In the genomic region with DNA sequence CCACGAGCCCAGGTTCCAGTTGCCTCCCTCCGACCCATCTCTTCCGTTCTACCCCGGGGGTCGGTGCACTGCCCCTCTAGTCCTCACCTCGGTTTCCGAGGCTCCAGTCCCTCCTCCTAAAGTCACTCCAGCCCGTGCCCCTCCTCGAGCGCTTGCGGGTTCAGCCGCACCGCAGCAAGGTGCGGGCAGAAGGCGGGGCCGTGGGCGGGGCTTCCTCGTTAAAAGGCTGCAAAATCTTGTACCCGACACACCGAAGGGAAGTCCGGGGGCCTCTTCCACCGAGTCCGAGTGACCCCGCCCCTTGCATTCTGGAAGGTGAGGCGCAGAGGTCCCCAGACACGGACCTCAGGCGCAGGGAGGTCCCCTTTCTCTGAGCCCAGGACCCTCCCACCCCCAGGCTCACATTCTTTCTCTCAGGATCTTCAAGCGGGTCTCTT, we compare ENCODE assay signal across 8 mouse cellular contexts. TPM values are rescaled to one million over a fixed set of nuclear protein-coding genes. Genes with fewer than 3 reads are reported as not detected.
DNase-seq lines count a peak whose midpoint lies in the region; ATAC-seq and TF ChIP-seq lines count a peak whose summit lies in the region.

A gene (plus strand): TSS at position 245 of the 437 bp plus-strand sequence.

- H3K9ac ChIP-seq in neural tube, embryonic 14.5 days (replicated peaks; ENCODE audit: low read depth, low read length): peak within 1 kb of the TSS; percentile 48

- peaks cover 13% of the 10 kb centered on the region for H3K36me3 ChIP-seq in E14TG2a.4 (ENCODE audit: insufficient read depth, low read length)
- no peaks in the 10 kb centered on the region for H3K36me3 ChIP-seq in kidney, adult 2 months (ENCODE audit: control insufficient read depth, insufficient read depth, low read length)
- no peaks in the 10 kb centered on the region for H3K36me3 ChIP-seq in neural tube, embryonic 14.5 days (ENCODE audit: control insufficient read depth, insufficient read depth, low read length)

- H3K27ac ChIP-seq in bone marrow, adult 2 months (ENCODE audit: control insufficient read depth, insufficient read depth, low read depth, low read length, poor library complexity): no peak within 1 kb of the TSS
- H3K27ac ChIP-seq in kidney, adult 2 months (ENCODE audit: insufficient read depth, low read depth, low read length): no peak within 1 kb of the TSS
- no peak within 1 kb of the TSS for H3K27ac ChIP-seq in neural tube, embryonic 14.5 days (ENCODE audit: low read depth, low read length)

- TF ChIP-seq POLR2A in bone marrow, adult 2 months (IDR thresholded peaks at IDR 0.05; ENCODE audit: borderline replicate concordance, control insufficient read depth, low read depth, low read length): no peak
- no peak for TF ChIP-seq POLR2A in kidney, adult 2 months (IDR thresholded peaks at IDR 0.05; ENCODE audit: low read depth, low read length)

- peak within 1 kb of the TSS; percentile 82 for H3K4me3 ChIP-seq in E14TG2a.4 (replicated peaks; ENCODE audit: low read length)
- peak within 1 kb of the TSS; percentile 33 for H3K4me3 ChIP-seq in bone marrow, adult 2 months (replicated peaks; ENCODE audit: control insufficient read depth, low read depth, low read length)
- H3K4me3 ChIP-seq in kidney, adult 2 months (ENCODE audit: insufficient read depth, low read depth, low read length): peak within 1 kb of the TSS; percentile 45
- H3K4me3 ChIP-seq in neural tube, embryonic 14.5 days (ENCODE audit: low read depth, low read length): peak within 1 kb of the TSS; percentile 39

- no peak for TF ChIP-seq CTCF in E14TG2a.4 (conservative IDR thresholded peaks at IDR 0.05; ENCODE audit: low read length)
- no peak for TF ChIP-seq CTCF in bone marrow, adult 2 months (IDR thresholded peaks at IDR 0.05; ENCODE audit: control insufficient read depth, insufficient read depth, low read length)
- TF ChIP-seq CTCF in kidney, adult 2 months (conservative IDR thresholded peaks at IDR 0.05; ENCODE audit: insufficient read depth, insufficient read length, low read depth, low read length): no peak

- peak; percentile 67 for ATAC-seq in neural tube, embryonic 14.5 days (ENCODE audit: low read depth)

- WGBS in bone marrow, adult 2 months: under 1% methylated on average over 28 of the region's 28 CpGs
- WGBS in kidney, adult 2 months: under 1% methylated on average over 28 of the region's 28 CpGs
- WGBS in neural tube, embryonic 14.5 days: under 1% methylated on average over 28 of the region's 28 CpGs

- H3K4me2 ChIP-seq in neural tube, embryonic 14.5 days (ENCODE audit: low read depth, low read length): peak within 1 kb of the TSS; percentile 61

- peak; percentile 17 to 18 for DNase-seq in heart, adult 9 months (ENCODE audit: low spot score in 2 of 2)
- peak; percentile 11 for DNase-seq in kidney, adult 2 months
- peak; percentile 33 to 41 for DNase-seq in lung, adult 18-20 months
- no peak for DNase-seq in left cerebral cortex, adult 11 months (ENCODE audit: low spot score)
- DNase-seq in cerebellum, adult 8-10 months: no peak

- peaks cover 57% of the 10 kb centered on the region for H3K4me1 ChIP-seq in E14TG2a.4 (replicated peaks; ENCODE audit: low read depth, low read length)
- no peaks in the 10 kb centered on the region; the same call in 1 of the 2 replicates for H3K4me1 ChIP-seq in bone marrow, adult 2 months (ENCODE audit: control insufficient read depth, insufficient read depth, low read length)
- H3K4me1 ChIP-seq in kidney, adult 2 months (ENCODE audit: control insufficient read depth, insufficient read depth, low read length): no peaks in the 10 kb centered on the region
- H3K4me1 ChIP-seq in neural tube, embryonic 14.5 days (ENCODE audit: control insufficient read depth, insufficient read depth, low read length): peaks cover 4% of the 10 kb centered on the region; the same call in 1 of the 2 replicates

- H3K9me3 ChIP-seq in E14TG2a.4 (ENCODE audit: low read length): no peaks in the 10 kb centered on the region
- no peaks in the 10 kb centered on the region for H3K9me3 ChIP-seq in neural tube, embryonic 14.5 days (ENCODE audit: control insufficient read depth, low read length)

- peaks cover 33% of the 10 kb centered on the region for H3K27me3 ChIP-seq in E14TG2a.4 (ENCODE audit: insufficient read depth, low read length)
- no peaks in the 10 kb centered on the region; the same call in 1 of the 2 replicates for H3K27me3 ChIP-seq in kidney, adult 2 months (replicated peaks; ENCODE audit: control insufficient read depth, insufficient read depth, low read length)
- peaks cover 23% of the 10 kb centered on the region for H3K27me3 ChIP-seq in neural tube, embryonic 14.5 days (ENCODE audit: control insufficient read depth, insufficient read depth, low read length)

RNA-seq across cellular contexts. Expression of the gene that starts here (rescaled TPM):
- 0.92 and 2.3 TPM in 2 replicates for polyA plus RNA-seq in bone marrow, adult 2 months (2011; ENCODE audit: insufficient read depth, insufficient read length, low replicate concordance, missing spikeins)
- 4.2 and 5.9 TPM in 2 replicates for polyA plus RNA-seq in kidney, adult 2 months (2012; rRNA removed)
- polyA plus RNA-seq in neural tube, embryonic 14.5 days (2014; fragmentation: Nextera tagmentation; extraction: Ambion mirVana): 7.6 and 8.6 TPM in 2 replicates

Comparison
In these comparisons a context has a peak if more than half of its experiments do, and no peak if none do; other contexts are left out.
1. DNase-seq: peak in heart, adult 9 months (2 of 2), kidney, adult 2 months (single experiment) and lung, adult 18-20 months (2 of 2); none in left cerebral cortex, adult 11 months (single experiment) and cerebellum, adult 8-10 months (single experiment).
2. Peak in every context shown above with its lines, with median percentiles within 50 percentile points of each other: H3K4me3 ChIP-seq.